Mouse (Mus musculus) liver, adult 2 months (tissue): ENCODE data around the gene Trappc10.

Experiments
- CTCF ChIP-seq: fragments of 200-500 bp; IDR thresholded peaks from 2 replicates; pipeline ENCODE4 v1.5.1; 2011; ENCODE audit warnings: low read depth, low read length, control low read depth
- POLR2A ChIP-seq: fragments of 200-500 bp; IDR thresholded peaks from 2 replicates; pipeline ENCODE4 v1.6.1; 2011; ENCODE audit warnings: low read length, control low read depth; ENCODE audit not compliant: insufficient read depth; ENCODE audit errors: extremely low read depth

DNA sequence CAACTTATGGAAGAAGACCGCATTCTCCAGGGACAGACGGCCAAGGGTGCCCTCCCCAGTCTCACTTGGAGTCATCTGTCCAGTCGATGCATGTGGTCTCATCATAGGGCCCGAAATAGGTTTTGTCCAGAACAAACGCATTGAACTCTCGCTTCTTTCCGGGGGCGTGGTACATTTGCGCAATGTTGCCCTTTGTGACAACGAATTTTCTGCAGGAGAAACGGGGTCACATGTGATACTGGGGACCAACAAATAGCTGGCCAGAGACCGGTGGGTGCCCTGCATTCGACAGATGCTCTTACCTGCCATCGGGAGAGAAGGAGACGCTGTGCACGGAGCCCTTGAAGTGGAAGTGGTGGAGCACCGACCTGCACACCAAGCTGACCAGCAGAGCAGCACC is 62.1 kb downstream of the Trappc10 start:
- TF ChIP-seq CTCF (no peak), POLR2A (no peak)
